Mouse (Mus musculus) MEL (cell line): ENCODE measurements around the gene H2-DMb1.

Experiments
- CTCF ChIP-seq, 3 experiments: IDR thresholded peaks in 2 of 3; conservative IDR thresholded peaks in 1 of 3; 2 replicates each; pipeline ENCODE4 v1.5.1; 2011 to 2012; ENCODE audit warnings: low read length in 3 of 3, low read depth in 2 of 3, mild to moderate bottlenecking in 2 of 3, improper control_type of control experiment in 1 of 3, inconsistent platforms in 1 of 3, mixed read lengths in 1 of 3, moderate library complexity in 1 of 3; ENCODE audit not compliant: control insufficient read depth in 1 of 3, insufficient read depth in 1 of 3, poor library complexity in 1 of 3, severe bottlenecking in 1 of 3
- GATA1 ChIP-seq: IDR thresholded peaks from 2 replicates; pipeline ENCODE4 v1.6.1; 2011; ENCODE audit warnings: low read depth, low read length, improper control_type of control experiment
- HCFC1 ChIP-seq: IDR thresholded peaks from 2 replicates; pipeline ENCODE4 v1.6.1; 2012; ENCODE audit warnings: low read depth, mild to moderate bottlenecking, inconsistent platforms, low read length, improper control_type of control experiment, moderate library complexity
- JUND ChIP-seq: IDR thresholded peaks from 2 replicates; pipeline ENCODE4 v1.6.1; 2011; ENCODE audit warnings: low read depth, mild to moderate bottlenecking, improper control_type of control experiment, low read length
- MAX ChIP-seq: IDR thresholded peaks from 2 replicates; pipeline ENCODE4 v1.6.1; 2011; ENCODE audit warnings: low read length, improper control_type of control experiment
- MEF2A ChIP-seq: IDR thresholded peaks from 2 replicates; pipeline ENCODE4 v1.6.1; 2014; ENCODE audit warnings: low read depth, mild to moderate bottlenecking, inconsistent platforms, low read length, improper control_type of control experiment; ENCODE audit not compliant: poor library complexity, insufficient replicate concordance, severe bottlenecking; ENCODE audit errors: extremely low read depth
- POLR2A ChIP-seq, 2 experiments: IDR thresholded peaks; 2 replicates each; pipeline ENCODE4 v1.6.1; 2011 to 2012; ENCODE audit warnings: low read length in 2 of 2, mild to moderate bottlenecking in 2 of 2, control low read depth in 1 of 2, improper control_type of control experiment in 1 of 2, low read depth in 1 of 2, moderate library complexity in 1 of 2; ENCODE audit not compliant: control insufficient read depth in 1 of 2, insufficient read depth in 1 of 2, poor library complexity in 1 of 2
- RCOR1 ChIP-seq: IDR thresholded peaks from 2 replicates; pipeline ENCODE4 v1.6.1; 2012; ENCODE audit warnings: low read depth, mild to moderate bottlenecking, inconsistent platforms, low read length, improper control_type of control experiment
- TAL1 ChIP-seq: IDR thresholded peaks from 2 replicates; pipeline ENCODE4 v1.6.1; 2012; ENCODE audit warnings: mild to moderate bottlenecking, inconsistent platforms, low read length, moderate library complexity, mixed read lengths
- ZC3H11A ChIP-seq: IDR thresholded peaks from 2 replicates; pipeline ENCODE4 v1.6.1; 2012; ENCODE audit warnings: low read depth, mild to moderate bottlenecking, inconsistent platforms, low read length, improper control_type of control experiment

DNA sequence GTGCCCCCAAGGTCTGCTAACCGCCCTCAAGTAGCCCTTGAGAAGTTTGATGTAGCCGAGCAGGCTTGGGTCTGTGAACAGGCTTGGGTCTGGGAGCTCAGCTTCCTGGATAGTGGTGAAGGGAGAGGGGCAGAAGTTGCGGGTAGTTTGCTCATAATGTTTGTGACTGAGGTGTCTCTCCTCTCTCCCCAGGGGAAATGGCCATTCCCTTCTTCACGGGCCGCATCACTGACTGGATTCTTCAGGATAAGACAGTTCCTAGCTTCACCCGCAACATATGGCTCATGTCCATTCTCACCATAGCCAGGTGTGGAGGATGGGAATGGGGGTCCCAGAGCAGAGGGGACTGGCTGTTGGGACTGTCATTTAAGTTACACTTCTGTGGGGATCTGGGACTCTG lies 36.1 kb downstream of the H2-DMb1 start:
- TF ChIP-seq RCOR1 (no peak), POLR2A (IDR thresholded peaks at IDR 0.05; ENCODE audit: control insufficient read depth in 1 of 2, insufficient read depth in 1 of 2, low read depth in 1 of 2, low read length in 2 of 2, poor library complexity in 1 of 2) (no peak), MAX (no peak), TAL1 (no peak), JUND (no peak), HCFC1 (no peak), MEF2A (no peak), CTCF (IDR thresholded peaks at IDR 0.05 in 2 of 3, conservative IDR thresholded peaks at IDR 0.05 in 1 of 3; ENCODE audit: control insufficient read depth in 1 of 3, insufficient read depth in 1 of 3, low read depth in 2 of 3, low read length in 3 of 3, poor library complexity in 1 of 3, severe bottlenecking in 1 of 3) (no peak), ZC3H11A (no peak), GATA1 (no peak)
